Mouse (Mus musculus): ENCODE measurements around the gene Tdrd12.
"Not testable (repeated sequence)": the region's sequence is repeated elsewhere in the genome, so short reads cannot be mapped to it uniquely, and the experiment has no call there.

DNA sequence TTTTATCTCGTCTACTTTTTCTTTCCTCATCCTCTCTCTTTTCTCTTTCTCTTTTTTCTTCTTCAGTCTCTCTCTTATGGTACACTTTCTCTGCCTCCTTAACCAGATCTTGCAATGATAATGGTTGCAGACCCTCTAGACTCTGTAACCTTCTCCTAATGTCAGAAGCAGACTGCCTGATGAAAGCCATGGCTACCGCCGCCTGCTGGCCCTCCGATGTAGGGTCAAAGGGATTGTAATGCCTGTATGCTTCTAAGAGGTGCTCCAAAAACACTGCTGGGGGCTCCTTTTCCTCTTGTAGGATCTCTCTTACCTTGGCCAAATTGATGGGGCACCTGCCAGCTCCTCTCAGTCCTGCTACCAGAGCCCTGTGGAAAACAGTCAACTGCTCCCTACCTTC is 32.2 kb upstream of the Tdrd12 start:
- TF ChIP-seq CTCF (IDR thresholded peaks at IDR 0.05; ENCODE audit: insufficient read depth, low read length); POLR2A (IDR thresholded peaks at IDR 0.05; ENCODE audit: borderline replicate concordance, extremely low read depth, low read depth, low read length): not testable (repeated sequence)
